Mouse (Mus musculus) limb, embryonic 11.5 days (tissue): ENCODE results near the gene Olfr1410. TPM values are rescaled to one million over a fixed set of nuclear protein-coding genes. Genes with fewer than 3 reads are reported as not detected.

Source experiments
- ATAC-seq: fragments of 200-750 bp; cut with Nextera tagmentation; 2 replicates; pipeline ENCODE4 v1.8.0; 2017; ENCODE audit warnings: low read depth; ENCODE audit not compliant: insufficient number of reproducible peaks, low FRiP score, low TSS enrichment
- DNase-seq: peaks from one replicate; pipeline ENCODE4 v3.0.0-alpha.2; 2015; ENCODE audit warnings: low spot score
- H3K27ac ChIP-seq: fragments of 300-500 bp; sonication (generic); replicated peaks from 2 replicates; pipeline ENCODE4 v1.5.1; 2014; ENCODE audit warnings: low read depth, mild to moderate bottlenecking, low read length
- H3K27me3 ChIP-seq: fragments of 300-500 bp; sonication (generic); 2 replicates; pipeline ENCODE4 v1.6.1; 2014; ENCODE audit warnings: mild to moderate bottlenecking, low read length, mixed read lengths; ENCODE audit not compliant: control insufficient read depth, insufficient read depth
- H3K36me3 ChIP-seq: fragments of 300-500 bp; sonication (generic); 2 replicates; pipeline ENCODE4 v1.6.1; 2014; ENCODE audit warnings: mild to moderate bottlenecking, low read length, moderate library complexity, mixed read lengths; ENCODE audit not compliant: control insufficient read depth, insufficient read depth
- H3K4me1 ChIP-seq: fragments of 300-500 bp; sonication (generic); 2 replicates; pipeline ENCODE4 v1.6.1; 2014; ENCODE audit warnings: low read length, mixed read lengths; ENCODE audit not compliant: control insufficient read depth, insufficient read depth
- H3K4me2 ChIP-seq: fragments of 300-500 bp; sonication (generic); 2 replicates; pipeline ENCODE4 v1.6.1; 2014; ENCODE audit warnings: low read depth, mild to moderate bottlenecking, moderate library complexity; ENCODE audit not compliant: severe bottlenecking
- H3K4me3 ChIP-seq: fragments of 300-500 bp; sonication (generic); 2 replicates; pipeline ENCODE4 v1.5.1; 2014; ENCODE audit warnings: low read depth, low read length
- H3K9ac ChIP-seq: fragments of 300-500 bp; sonication (generic); 2 replicates; pipeline ENCODE4 v1.6.1; 2014; ENCODE audit warnings: mild to moderate bottlenecking, low read length
- H3K9me3 ChIP-seq: fragments of 300-500 bp; sonication (generic); 2 replicates; pipeline ENCODE4 v1.6.1; 2016; ENCODE audit warnings: low read length; ENCODE audit not compliant: control insufficient read depth
- WGBS: fragments of 180-500 bp; shearing (Covaris S2); extraction: QIAGEN DNeasy Blood & Tissue Kit; methylation state at CpG from one replicate; pipeline ENCODE4 v1.1.7; 2014; 5-methylcytosine and 5-hydroxymethylcytosine counted together
- polyA plus RNA-seq: library from polyadenylated mRNA; unstranded; fragments of >200 nt; fragmentation: Nextera tagmentation; extraction: Ambion mirVana; gene quantifications from 2 replicates; pipeline ENCODE4 v1.2.1, GENCODE M21; 2014

Olfr1410 gene
- polyA plus RNA-seq, 1 experiment from 2014 or later = not detected

GRCm38 (mm10) chr1:92654676-92655075 is 49.1 kb downstream of the Olfr1410 start:
- H3K9me3 ChIP-seq = no peaks in the 10 kb centered on the region
- H3K4me2 ChIP-seq = no peak overlapping the region
- no peak overlapping the region for H3K9ac ChIP-seq
- 86% methylated on average over 2 of the region's 2 CpGs for WGBS
- no peak for ATAC-seq
- DNase-seq = no peak
- no peaks in the 10 kb centered on the region for H3K36me3 ChIP-seq
- no peak overlapping the region for H3K4me3 ChIP-seq
- H3K4me1 ChIP-seq = no peaks in the 10 kb centered on the region
- no peaks in the 10 kb centered on the region for H3K27me3 ChIP-seq
- H3K27ac ChIP-seq = no peak overlapping the region

- H3K9ac ChIP-seq = no peak overlapping the region
- H3K4me2 ChIP-seq = no peak overlapping the region
- no peaks in the 10 kb centered on the region for H3K9me3 ChIP-seq
- ATAC-seq (no peak), DNase-seq (no peak)
- H3K4me1 ChIP-seq = no peaks in the 10 kb centered on the region
- H3K36me3 ChIP-seq = no peaks in the 10 kb centered on the region
- H3K27me3 ChIP-seq = no peaks in the 10 kb centered on the region
- no peak overlapping the region for H3K4me3 ChIP-seq
- no peak overlapping the region for H3K27ac ChIP-seq
- WGBS = 64% methylated on average over 11 of the region's 11 CpGs
These were observed 51.6 kb downstream of the Olfr1410 start for GRCm38 (mm10) chr1:92657025-92657820.

GRCm38 (mm10) chr1:92659392-92659791 is 53.8 kb downstream of the Olfr1410 start:
- DNase-seq (no peak), ATAC-seq (no peak)
- no peak overlapping the region for H3K9ac ChIP-seq
- no peaks in the 10 kb centered on the region for H3K27me3 ChIP-seq
- H3K4me2 ChIP-seq = no peak overlapping the region
- no peaks in the 10 kb centered on the region for H3K36me3 ChIP-seq
- 71% methylated on average over 5 of the region's 5 CpGs for WGBS
- H3K4me1 ChIP-seq = no peaks in the 10 kb centered on the region
- no peaks in the 10 kb centered on the region for H3K9me3 ChIP-seq
- no peak overlapping the region for H3K27ac ChIP-seq
- no peak overlapping the region for H3K4me3 ChIP-seq

Other genes with a start within 250 kb of the Olfr1410 start
- 294 and 317 TPM in 2 replicates for gene Ndufa10, start 131.9 kb upstream of the Olfr1410 start, polyA plus RNA-seq
- gene Olfr1416, start 120.7 kb upstream of the Olfr1410 start, polyA plus RNA-seq = not detected in 2 replicates
- gene Olfr1415, start 109.7 kb upstream of the Olfr1410 start, polyA plus RNA-seq = not detected in 2 replicates
- gene Olfr1414, start 87.1 kb upstream of the Olfr1410 start, polyA plus RNA-seq = not detected in 2 replicates
- not detected in 2 replicates for gene Olfr1413, start 34.5 kb upstream of the Olfr1410 start, polyA plus RNA-seq
- gene Olfr1412, start 20.0 kb upstream of the Olfr1410 start, polyA plus RNA-seq = not detected in 2 replicates
- not detected in 2 replicates for gene Olfr1411, start 11.4 kb upstream of the Olfr1410 start, polyA plus RNA-seq
- not detected in 2 replicates for gene Olfr12, start 12.0 kb downstream of the Olfr1410 start, polyA plus RNA-seq
- 368 and 378 TPM in 2 replicates for gene Cops9, start 36.2 kb downstream of the Olfr1410 start, polyA plus RNA-seq
- gene Otos, start 43.1 kb downstream of the Olfr1410 start, polyA plus RNA-seq = 0.10 TPM in 1 of 2 replicates, not detected in the other
- 51.7 and 56.6 TPM in 2 replicates for gene Gpc1, start 225.9 kb downstream of the Olfr1410 start, polyA plus RNA-seq